Mouse (Mus musculus): ENCODE results near the gene Rspo4. TPM values are rescaled to one million over a fixed set of nuclear protein-coding genes. Genes with fewer than 3 reads are reported as not detected.

The Rspo4 gene
- polyA plus RNA-seq, 1 experiment from 2014 or later: not detected

DNA sequence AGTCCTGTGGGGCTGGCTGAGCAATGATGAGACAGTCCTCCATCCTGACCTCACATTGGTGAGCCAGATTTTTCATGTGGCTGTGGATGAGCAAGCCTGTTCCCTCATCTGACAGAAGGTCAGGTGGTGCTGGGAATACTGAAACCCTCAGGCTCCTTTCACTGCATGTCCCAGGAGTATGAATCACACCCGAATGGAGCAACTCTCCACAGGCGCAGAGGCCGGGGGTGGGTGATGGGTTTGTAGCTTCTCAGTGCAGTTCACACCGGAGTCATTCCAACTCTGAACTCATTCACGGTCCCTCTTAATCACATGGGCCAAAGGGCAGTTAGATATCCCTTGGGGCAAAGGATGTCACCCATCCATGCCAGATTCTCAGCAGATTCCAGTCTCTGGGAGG lies 71.4 kb downstream of the Rspo4 start:
- no peaks in the 10 kb centered on the region for H3K27me3 ChIP-seq (replicated peaks)
- WGBS (ENCODE audit: insufficient replicate concordance): 74% methylated on average over 5 of the region's 5 CpGs
- ATAC-seq: no peak
- no peaks in the 10 kb centered on the region for H3K9me3 ChIP-seq (replicated peaks)
- no peak overlapping the region for H3K4me2 ChIP-seq
- no peak overlapping the region for H3K27ac ChIP-seq
- H3K36me3 ChIP-seq: no peaks in the 10 kb centered on the region
- no peak overlapping the region for H3K9ac ChIP-seq
- H3K4me3 ChIP-seq: no peak overlapping the region
- H3K4me1 ChIP-seq: peaks cover 4% of the 10 kb centered on the region; the same call in 1 of the 2 replicates

DNA sequence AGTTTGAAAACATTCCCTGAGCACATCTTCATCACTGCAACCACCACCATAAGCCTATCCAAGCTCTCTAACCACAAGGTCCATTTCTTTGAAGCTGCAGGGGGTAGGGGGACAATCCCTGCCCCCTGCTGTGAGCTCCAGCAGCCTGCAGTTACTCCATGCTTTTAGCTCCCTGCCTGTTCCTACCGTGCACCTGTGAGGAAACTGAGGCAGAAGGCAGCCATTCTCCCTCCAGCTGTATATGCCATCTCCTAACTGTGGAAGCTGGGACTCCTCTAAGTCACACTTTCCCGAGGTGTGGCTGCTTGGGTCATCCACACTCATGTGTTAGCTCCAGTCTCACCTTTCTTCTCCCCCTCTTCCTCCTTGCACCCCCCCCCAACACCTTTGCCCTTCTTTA lies 72.4 kb downstream of the Rspo4 start:
- no peak for ATAC-seq
- no peak overlapping the region for H3K9ac ChIP-seq
- 17% methylated on average over 2 of the region's 2 CpGs for WGBS (ENCODE audit: insufficient replicate concordance)

DNA sequence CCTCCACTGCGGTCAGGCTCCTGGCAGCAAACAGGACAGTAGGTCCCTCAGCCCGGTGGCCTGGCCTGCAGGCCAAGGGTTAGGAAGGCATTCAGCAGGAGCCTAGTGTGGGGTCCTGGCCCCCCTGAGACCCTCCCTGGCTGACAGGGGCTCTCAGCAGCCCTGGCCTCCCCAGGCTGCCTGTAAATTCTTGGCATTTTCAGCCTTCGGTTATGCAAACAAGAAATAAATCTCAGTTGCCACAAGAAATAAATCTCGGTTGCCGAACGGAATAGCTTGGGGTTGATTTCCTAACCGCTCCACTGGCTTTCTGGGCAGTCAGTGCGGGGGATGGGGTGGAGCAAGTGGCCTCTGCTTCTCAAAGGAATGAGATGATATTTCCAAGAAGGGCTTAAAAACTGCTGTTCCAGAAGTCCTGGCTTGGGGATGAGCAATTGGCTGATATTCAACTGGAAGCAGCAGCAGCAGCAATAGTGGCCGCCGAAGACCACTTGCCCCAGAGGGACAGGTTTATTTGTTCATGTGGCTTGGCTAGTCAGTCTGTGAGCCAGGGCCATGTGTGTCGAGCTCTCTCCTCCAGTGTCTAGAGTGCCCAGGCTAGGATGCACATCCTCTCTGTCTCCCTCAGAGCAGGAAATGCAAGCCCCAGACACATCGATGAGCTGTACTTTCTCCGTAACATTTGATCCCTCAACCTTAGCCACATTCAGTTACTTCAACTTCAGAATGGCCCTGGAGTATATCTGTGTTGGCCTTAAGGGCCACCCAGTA lies 73.5 kb downstream of the Rspo4 start:
- Histone ChIP-seq H3K4me2 (no peak overlapping the region), H3K27ac (no peak overlapping the region), H3K4me3 (no peak overlapping the region), H3K9me3 (replicated peaks) (no peaks in the 10 kb centered on the region), H3K27me3 (replicated peaks) (no peaks in the 10 kb centered on the region), H3K36me3 (no peaks in the 10 kb centered on the region), H3K4me1 (peaks cover 2% of the 10 kb centered on the region; the same call in 1 of the 2 replicates), H3K9ac (no peak overlapping the region)
- ATAC-seq: no peak
- whole genome bisulfite sequencing (ENCODE audit: insufficient replicate concordance): 57% methylated on average over 13 of the region's 13 CpGs

More for the DNA sequence above, 72.4 kb downstream of the Rspo4 start:
- Histone ChIP-seq H3K4me3 (no peak overlapping the region), H3K27ac (no peak overlapping the region), H3K4me2 (no peak overlapping the region), H3K27me3 (replicated peaks) (no peaks in the 10 kb centered on the region), H3K4me1 (peaks cover 4% of the 10 kb centered on the region; the same call in 1 of the 2 replicates), H3K9me3 (replicated peaks) (no peaks in the 10 kb centered on the region), H3K36me3 (no peaks in the 10 kb centered on the region)

DNA sequence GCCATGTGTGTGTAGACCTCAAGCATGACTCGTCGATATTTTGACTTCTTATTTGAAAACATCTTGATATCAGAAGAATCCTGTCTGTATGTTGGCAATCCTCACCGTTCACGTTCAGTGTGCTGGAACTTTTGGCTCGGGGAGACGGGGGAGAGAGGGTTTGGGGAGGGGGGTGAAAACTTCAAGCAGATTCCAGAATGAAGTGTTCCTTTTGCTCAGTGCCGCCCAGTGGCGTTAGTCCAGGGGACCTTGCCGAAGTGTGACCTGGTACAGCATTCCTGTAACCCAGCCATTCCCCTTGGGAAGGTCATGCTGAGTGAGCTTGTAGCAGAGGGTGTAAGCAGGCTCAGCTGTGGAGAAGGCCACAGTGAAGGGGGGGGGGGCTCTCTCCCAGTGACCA lies 76.4 kb downstream of the Rspo4 start:
- no peak overlapping the region for H3K9ac ChIP-seq
- no peak overlapping the region for H3K4me2 ChIP-seq
- H3K36me3 ChIP-seq: no peaks in the 10 kb centered on the region
- ATAC-seq: no peak
- no peaks in the 10 kb centered on the region for H3K4me1 ChIP-seq
- no peak overlapping the region for H3K27ac ChIP-seq
- no peaks in the 10 kb centered on the region for H3K9me3 ChIP-seq (replicated peaks)
- H3K27me3 ChIP-seq (replicated peaks): no peaks in the 10 kb centered on the region
- H3K4me3 ChIP-seq: no peak overlapping the region
- WGBS (ENCODE audit: insufficient replicate concordance): 59% methylated on average over 9 of the region's 9 CpGs

- H3K4me3 ChIP-seq: no peak overlapping the region
- no peak for ATAC-seq
These were observed 78.3 kb downstream of the Rspo4 start for GRCm38 (mm10) chr2:151921068-151921467.

GRCm38 (mm10) chr2:151921596-151921995 lies 78.9 kb downstream of the Rspo4 start:
- Histone ChIP-seq H3K4me3 (no peak overlapping the region), H3K36me3 (no peaks in the 10 kb centered on the region), H3K27me3 (replicated peaks) (no peaks in the 10 kb centered on the region), H3K4me1 (no peaks in the 10 kb centered on the region), H3K4me2 (no peak overlapping the region), H3K27ac (no peak overlapping the region), H3K9me3 (replicated peaks) (no peaks in the 10 kb centered on the region), H3K9ac (no peak overlapping the region)
- 34% methylated on average over 4 of the region's 4 CpGs for WGBS (ENCODE audit: insufficient replicate concordance)
- ATAC-seq: no peak

More at GRCm38 (mm10) chr2:151921068-151921467, 78.3 kb downstream of the Rspo4 start:
- Histone ChIP-seq H3K4me1 (no peaks in the 10 kb centered on the region), H3K36me3 (no peaks in the 10 kb centered on the region), H3K9ac (no peak overlapping the region), H3K4me2 (no peak overlapping the region), H3K9me3 (replicated peaks) (no peaks in the 10 kb centered on the region), H3K27me3 (replicated peaks) (no peaks in the 10 kb centered on the region), H3K27ac (no peak overlapping the region)
- WGBS (ENCODE audit: insufficient replicate concordance): 56% methylated on average over 8 of the region's 8 CpGs

Other genes with a start within 250 kb of the Rspo4 start
- gene Snph, start 210.3 kb upstream of the Rspo4 start, polyA plus RNA-seq (2016; fragmentation: Nextera tagmentation; extraction: Ambion mirVana): 0.04 TPM in 2 replicates
- gene Rad21l, start 174.4 kb upstream of the Rspo4 start, polyA plus RNA-seq (2016; fragmentation: Nextera tagmentation; extraction: Ambion mirVana): not detected in 2 replicates
- 0.11 and 0.30 TPM in 2 replicates for gene Tmem74b, start 140.9 kb upstream of the Rspo4 start, polyA plus RNA-seq (2016; fragmentation: Nextera tagmentation; extraction: Ambion mirVana)
- 47.3 and 54.6 TPM in 2 replicates for gene Psmf1, start 98.7 kb upstream of the Rspo4 start, polyA plus RNA-seq (2016; fragmentation: Nextera tagmentation; extraction: Ambion mirVana)
- 0.05 and 0.08 TPM in 2 replicates for gene Angpt4, start 68.3 kb downstream of the Rspo4 start, polyA plus RNA-seq (2016; fragmentation: Nextera tagmentation; extraction: Ambion mirVana)
- gene Fam110a, start 137.3 kb downstream of the Rspo4 start, polyA plus RNA-seq (2016; fragmentation: Nextera tagmentation; extraction: Ambion mirVana): 11.1 and 11.8 TPM in 2 replicates
- gene Slc52a3, start 153.6 kb downstream of the Rspo4 start, polyA plus RNA-seq (2016; fragmentation: Nextera tagmentation; extraction: Ambion mirVana): 1.3 and 1.9 TPM in 2 replicates
- gene Scrt2, start 238.6 kb downstream of the Rspo4 start, polyA plus RNA-seq (2016; fragmentation: Nextera tagmentation; extraction: Ambion mirVana): not detected in 2 replicates